Mouse (Mus musculus) thymus, postnatal 25 days (tissue): ENCODE measurements around the gene Sqor.

ENCODE experiments used
- DNase-seq: peaks from one replicate; pipeline ENCODE4 v3.0.0; 2022

The Sqor gene

GRCm38 (mm10) chr2:122784701-122785100, 19.7 kb downstream of the Sqor start:
- no peak for DNase-seq

- no peak for DNase-seq
Measured at GRCm38 (mm10) chr2:122786167-122786566, 21.1 kb downstream of the Sqor start.

GRCm38 (mm10) chr2:122789311-122789710, 24.3 kb downstream of the Sqor start:
- DNase-seq, result peak; percentile 42

- DNase-seq, result no peak
Measured at GRCm38 (mm10) chr2:122789730-122790129, 24.7 kb downstream of the Sqor start.

GRCm38 (mm10) chr2:122804392-122804791, 39.4 kb downstream of the Sqor start:
- no peak for DNase-seq

GRCm38 (mm10) chr2:122806040-122806439, 41.0 kb downstream of the Sqor start:
- DNase-seq, result no peak

GRCm38 (mm10) chr2:122809027-122809426, 44.0 kb downstream of the Sqor start:
- DNase-seq, result no peak

GRCm38 (mm10) chr2:122816986-122817385, 51.9 kb downstream of the Sqor start:
- no peak for DNase-seq

- no peak for DNase-seq
Measured at GRCm38 (mm10) chr2:122821246-122821645, 56.2 kb downstream of the Sqor start.

- DNase-seq, result peak; percentile 38
Measured at GRCm38 (mm10) chr2:122825406-122826236, 60.6 kb downstream of the Sqor start.

- DNase-seq, result no peak
Measured at GRCm38 (mm10) chr2:122826302-122826701, 61.3 kb downstream of the Sqor start.

GRCm38 (mm10) chr2:122854636-122855035, 89.6 kb downstream of the Sqor start:
- DNase-seq, result no peak

GRCm38 (mm10) chr2:122855354-122855753, 90.3 kb downstream of the Sqor start:
- DNase-seq, result no peak
